Mouse (Mus musculus): ENCODE measurements around the gene Gm20662. TPM values are rescaled to one million over a fixed set of nuclear protein-coding genes. Genes with fewer than 3 reads are reported as not detected.

Gm20662 gene
- total RNA-seq, 2 experiments from 2014 or later, result not detected

- intact Hi-C loops (cut with DNase I), result loop anchor here (10.0 kb wide), 1 partner anchor 321 kb away; no protein-coding TSS in a partner anchor
- TF ChIP-seq CTCF (IDR thresholded peaks at IDR 0.05), result no peak
Observed at GRCm38 (mm10) chr9:108093586-108093985, 97.4 kb downstream of the Gm20662 start.

GRCm38 (mm10) chr9:108094184-108094941 is 98.2 kb downstream of the Gm20662 start, which contains the start of gene Apeh:
Gene Apeh (minus strand): TSS chr9:108094606.
- peak; percentile 97 for DNase-seq
- peak within 1 kb of the TSS; percentile 92 for H3K27ac ChIP-seq
- peak; percentile 20; the same call in 1 of the 2 replicates for TF ChIP-seq CTCF (IDR thresholded peaks at IDR 0.05)
- intact Hi-C loops (cut with DNase I), result loop anchor here (2.0 to 10.0 kb wide), 2 partner anchors 106 to 320 kb away; no protein-coding TSS in a partner anchor
- H3K4me3 ChIP-seq, result peak within 1 kb of the TSS; percentile 96

More at GRCm38 (mm10) chr9:108093586-108093985, 97.4 kb downstream of the Gm20662 start:
- no peak for DNase-seq
- Histone ChIP-seq H3K4me3 (peak overlapping the region; percentile 96), H3K27ac (peak overlapping the region; percentile 92)

Small RNA genes lying within 50 kb of the gene (microRNA-seq; reads per million reads assigned to microRNA genes)
- not detected for gene Mir7088

Other genes with a start within 250 kb of the Gm20662 start
- gene Rbm5, start 225.4 kb upstream of the Gm20662 start, total RNA-seq (2021), result 10 to 100 TPM; 46.4 to 49.6 TPM
- 10 to 100 TPM; 22.0 to 22.7 TPM for gene Rbm6, start 123.1 kb upstream of the Gm20662 start, total RNA-seq (2021)
- 10 to 100 TPM in 1 of 2 experiments, 1 to 10 TPM in 1; 9.6 to 11.3 TPM for gene Mon1a, start 108.2 kb upstream of the Gm20662 start, total RNA-seq (2021)
- under 1 TPM; 0.54 to 0.81 TPM for gene Mst1r, start 89.5 kb upstream of the Gm20662 start, total RNA-seq (2021)
- gene Actl11, start 67.9 kb upstream of the Gm20662 start, total RNA-seq (2021), result not detected
- gene Camkv, start 60.7 kb upstream of the Gm20662 start, total RNA-seq (2021), result under 1 TPM in 1 of 2 experiments, not detected in 1; 0.22 TPM
- under 1 TPM; 0.25 to 0.43 TPM for gene Traip, start 46.2 kb upstream of the Gm20662 start, total RNA-seq (2021)
- 1 to 10 TPM; 2.3 to 3.1 TPM for gene Uba7, start 20.8 kb upstream of the Gm20662 start, total RNA-seq (2021)
- not detected for gene Gm20661, start 13.3 kb upstream of the Gm20662 start, total RNA-seq (2021)
- 1 to 10 TPM; 1.1 to 3.2 TPM for gene Inka1, start 10.5 kb upstream of the Gm20662 start, total RNA-seq (2021)
- gene Cdhr4, start 3.9 kb upstream of the Gm20662 start, total RNA-seq (2021), result under 1 TPM in 1 of 2 experiments, not detected in 1; 0.42 TPM
- gene Ip6k1, start 6.2 kb downstream of the Gm20662 start, total RNA-seq (2021), result 10 to 100 TPM; 26.2 to 30.5 TPM
- gene Gmppb, start 52.9 kb downstream of the Gm20662 start, total RNA-seq (2021), result 1 to 10 TPM; 3.3 to 6.3 TPM
- gene Amigo3, start 56.8 kb downstream of the Gm20662 start, total RNA-seq (2021), result 1 to 10 TPM; 1.5 to 3.1 TPM
- not detected for gene Mst1, start 84.1 kb downstream of the Gm20662 start, total RNA-seq (2021)
- 100 to 1,000 TPM; 128 to 157 TPM for gene Rnf123, start 87.0 kb downstream of the Gm20662 start, total RNA-seq (2021)
- 10 to 100 TPM; 30.6 to 33.4 TPM for gene Apeh, start 98.3 kb downstream of the Gm20662 start, total RNA-seq (2021)
- gene Bsn, start 194.0 kb downstream of the Gm20662 start, total RNA-seq (2021), result under 1 TPM in 1 of 2 experiments, not detected in 1; 0.03 TPM

All from gastrocnemius, adult 2 months (tissue).